Mouse (Mus musculus) hindbrain, embryonic 14.5 days (tissue): Measurements from ENCODE around the gene Foxd2. TPM values are rescaled to one million over a fixed set of nuclear protein-coding genes. Genes with fewer than 3 reads are reported as not detected.

Experiments used
- ATAC-seq: fragments of 200-750 bp; cut with Nextera tagmentation; 2 replicates; pipeline ENCODE4 v1.8.0; 2017; ENCODE audit warnings: moderate number of reproducible peaks, mild to moderate bottlenecking, moderate TSS enrichment, moderate library complexity; ENCODE audit not compliant: low FRiP score
- DNase-seq: peaks from one replicate; pipeline ENCODE4 v3.0.0-alpha.2; 2015; ENCODE audit warnings: low spot score
- H3K27ac ChIP-seq: fragments of 300-500 bp; sonication (generic); 2 replicates; pipeline ENCODE4 v1.5.1; 2014; ENCODE audit warnings: mild to moderate bottlenecking, moderate library complexity
- H3K27me3 ChIP-seq: fragments of 300-500 bp; sonication (generic); 2 replicates; pipeline ENCODE4 v1.6.1; 2014; ENCODE audit warnings: mild to moderate bottlenecking, low read length, mixed read lengths; ENCODE audit not compliant: control insufficient read depth, insufficient read depth
- H3K36me3 ChIP-seq: fragments of 300-500 bp; sonication (generic); replicated peaks from 2 replicates; pipeline ENCODE4 v1.6.1; 2014; ENCODE audit not compliant: control insufficient read depth, insufficient read depth
- H3K4me1 ChIP-seq: fragments of 300-500 bp; sonication (generic); replicated peaks from 2 replicates; pipeline ENCODE4 v1.6.1; 2014; ENCODE audit warnings: antibody characterized with exemption, low read length, mixed read lengths; ENCODE audit not compliant: control insufficient read depth, insufficient read depth
- H3K4me2 ChIP-seq: fragments of 300-500 bp; sonication (generic); replicated peaks from 2 replicates; pipeline ENCODE4 v1.6.1; 2014; ENCODE audit warnings: mild to moderate bottlenecking, moderate library complexity
- H3K4me3 ChIP-seq: fragments of 300-500 bp; sonication (generic); replicated peaks from 2 replicates; pipeline ENCODE4 v1.5.1; 2014; ENCODE audit warnings: mild to moderate bottlenecking, low read length
- H3K9ac ChIP-seq: fragments of 300-500 bp; sonication (generic); 2 replicates; pipeline ENCODE4 v1.6.1; 2014
- H3K9me3 ChIP-seq: fragments of 300-500 bp; sonication (generic); 2 replicates; pipeline ENCODE4 v1.6.1; 2016; ENCODE audit warnings: low read length; ENCODE audit not compliant: control insufficient read depth
- WGBS: fragments of 180-500 bp; shearing (Covaris S2); extraction: QIAGEN DNeasy Blood & Tissue Kit; methylation state at CpG from one replicate; pipeline ENCODE4 v1.1.7; 2014; 5-methylcytosine and 5-hydroxymethylcytosine counted together
- polyA plus RNA-seq: library from polyadenylated mRNA; unstranded; fragments of >200 nt; fragmentation: Nextera tagmentation; extraction: Ambion mirVana; gene quantifications from 2 replicates; pipeline ENCODE4 v1.2.1, GENCODE M21; 2014

Foxd2 gene
- polyA plus RNA-seq, 1 experiment from 2014 or later, result not detected

- Histone ChIP-seq H3K9me3 (no peaks in the 10 kb centered on the region), H3K9ac (no peak overlapping the region), H3K36me3 (no peaks in the 10 kb centered on the region), H3K27ac (no peak overlapping the region), H3K27me3 (peaks cover 97% of the 10 kb centered on the region), H3K4me2 (no peak overlapping the region), H3K4me3 (no peak overlapping the region), H3K4me1 (no peaks in the 10 kb centered on the region; the same call in 1 of the 2 replicates)
- ATAC-seq, result no peak
- no peak for DNase-seq
- 7% methylated on average over 10 of the region's 10 CpGs for WGBS
Observed at GRCm38 (mm10) chr4:114905969-114906680, 2.5 kb downstream of the Foxd2 start.

DNA sequence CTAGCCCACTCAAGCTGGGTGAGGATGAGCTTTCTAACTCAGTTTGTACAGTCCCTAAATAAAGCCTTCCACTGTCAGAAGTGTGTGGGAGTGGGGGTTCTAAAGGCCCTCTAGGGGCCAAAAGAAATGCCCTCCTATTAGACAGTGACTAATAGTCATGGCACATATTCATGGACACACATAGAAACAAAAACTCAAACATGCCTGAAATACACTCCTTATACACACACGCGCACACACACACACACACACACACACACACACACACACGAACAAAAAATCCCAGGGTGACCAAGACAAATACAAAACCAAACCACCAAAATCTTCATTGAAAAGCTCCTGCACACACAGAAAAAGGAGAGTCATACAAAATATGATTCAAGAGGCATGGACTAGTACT is 3.2 kb downstream of the Foxd2 start:
- no peak overlapping the region for H3K4me2 ChIP-seq
- DNase-seq (no peak), ATAC-seq (no peak)
- H3K4me1 ChIP-seq, result no peaks in the 10 kb centered on the region; the same call in 1 of the 2 replicates
- H3K4me3 ChIP-seq, result no peak overlapping the region
- H3K9me3 ChIP-seq, result no peaks in the 10 kb centered on the region
- H3K27ac ChIP-seq, result no peak overlapping the region
- H3K36me3 ChIP-seq, result no peaks in the 10 kb centered on the region
- no peak overlapping the region for H3K9ac ChIP-seq
- peaks cover 96% of the 10 kb centered on the region for H3K27me3 ChIP-seq
- 47% methylated on average over 3 of the region's 3 CpGs for WGBS

GRCm38 (mm10) chr4:114903422-114903782 is 5.3 kb downstream of the Foxd2 start:
- Histone ChIP-seq H3K4me2 (no peak overlapping the region), H3K36me3 (no peaks in the 10 kb centered on the region), H3K9me3 (no peaks in the 10 kb centered on the region), H3K4me1 (no peaks in the 10 kb centered on the region; the same call in 1 of the 2 replicates), H3K4me3 (no peak overlapping the region), H3K27me3 (peaks cover 96% of the 10 kb centered on the region), H3K9ac (no peak overlapping the region), H3K27ac (no peak overlapping the region)
- ATAC-seq, result no peak
- WGBS, result 3% methylated on average over 11 of the region's 11 CpGs
- no peak for DNase-seq

- ATAC-seq (no peak), DNase-seq (no peak)
- H3K4me3 ChIP-seq, result no peak overlapping the region
- no peaks in the 10 kb centered on the region for H3K4me1 ChIP-seq
- no peak overlapping the region for H3K27ac ChIP-seq
- H3K27me3 ChIP-seq, result peaks cover 97% of the 10 kb centered on the region
- no peaks in the 10 kb centered on the region for H3K36me3 ChIP-seq
- WGBS, result under 1% methylated on average over 39 of the region's 39 CpGs
- H3K4me2 ChIP-seq, result peak overlapping the region; percentile 3; the same call in 1 of the 2 replicates
- no peak overlapping the region for H3K9ac ChIP-seq
- no peaks in the 10 kb centered on the region for H3K9me3 ChIP-seq
Observed at GRCm38 (mm10) chr4:114902641-114903421, 5.8 kb downstream of the Foxd2 start.

GRCm38 (mm10) chr4:114901643-114902351 is 6.9 kb downstream of the Foxd2 start:
- Histone ChIP-seq H3K27me3 (peaks cover 97% of the 10 kb centered on the region), H3K4me1 (no peaks in the 10 kb centered on the region), H3K27ac (no peak overlapping the region), H3K36me3 (no peaks in the 10 kb centered on the region), H3K9ac (no peak overlapping the region), H3K4me3 (no peak overlapping the region), H3K4me2 (peak overlapping the region; percentile 3; the same call in 1 of the 2 replicates), H3K9me3 (no peaks in the 10 kb centered on the region)
- ATAC-seq, result no peak; the same call in 1 of the 2 replicates
- under 1% methylated on average over 41 of the region's 42 CpGs for WGBS
- DNase-seq, result no peak

DNA sequence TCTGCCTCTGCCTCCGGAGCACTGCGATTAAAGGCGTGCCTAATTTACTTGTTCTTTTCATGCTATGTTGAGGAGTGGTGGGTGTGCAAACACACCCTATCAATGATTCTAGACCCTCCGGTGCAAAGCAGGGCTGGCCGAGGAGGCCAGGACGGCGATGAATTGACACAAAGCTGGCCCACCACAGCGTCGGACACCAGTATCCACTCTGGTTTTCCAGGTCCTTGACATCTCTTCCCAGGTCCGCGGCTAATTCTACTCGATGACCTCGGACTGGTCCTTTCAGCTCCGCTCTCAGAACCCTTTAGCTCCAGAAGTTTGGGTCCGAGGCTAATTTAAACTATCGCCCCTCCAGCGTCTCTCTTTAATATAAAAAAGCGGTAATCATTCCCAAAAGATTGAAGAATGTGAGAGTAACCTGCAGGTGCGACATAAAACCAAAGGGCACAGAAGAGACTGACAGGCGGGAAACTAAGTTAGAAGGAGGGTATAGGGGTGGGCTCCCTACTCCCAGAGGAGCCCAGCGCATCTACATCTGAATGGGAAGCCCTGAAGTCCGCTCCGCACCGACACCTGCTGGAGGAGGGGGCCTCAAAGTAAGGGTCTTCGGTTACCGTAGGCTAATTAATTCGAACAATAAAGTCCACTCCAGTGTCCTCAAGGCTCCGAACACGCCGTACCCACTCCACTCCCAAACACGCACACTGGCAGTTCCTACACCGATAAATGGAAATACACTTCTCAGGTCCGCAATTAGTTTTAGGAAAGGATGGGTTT is 7.6 kb downstream of the Foxd2 start:
- Histone ChIP-seq H3K4me1 (no peaks in the 10 kb centered on the region), H3K36me3 (no peaks in the 10 kb centered on the region), H3K9ac (no peak overlapping the region), H3K27me3 (peaks cover 94% of the 10 kb centered on the region), H3K4me2 (no peak overlapping the region), H3K4me3 (no peak overlapping the region), H3K27ac (no peak overlapping the region), H3K9me3 (no peaks in the 10 kb centered on the region)
- ATAC-seq, result no peak
- no peak for DNase-seq
- 2% methylated on average over 33 of the region's 33 CpGs for WGBS

GRCm38 (mm10) chr4:114899885-114900284 is 8.8 kb downstream of the Foxd2 start:
- Histone ChIP-seq H3K27me3 (peaks cover 82% of the 10 kb centered on the region), H3K36me3 (no peaks in the 10 kb centered on the region), H3K27ac (no peak overlapping the region), H3K4me1 (no peaks in the 10 kb centered on the region), H3K4me2 (no peak overlapping the region), H3K9me3 (no peaks in the 10 kb centered on the region), H3K4me3 (no peak overlapping the region), H3K9ac (no peak overlapping the region)
- no peak for DNase-seq
- 7% methylated on average over 3 of the region's 3 CpGs for WGBS
- ATAC-seq, result no peak

DNA sequence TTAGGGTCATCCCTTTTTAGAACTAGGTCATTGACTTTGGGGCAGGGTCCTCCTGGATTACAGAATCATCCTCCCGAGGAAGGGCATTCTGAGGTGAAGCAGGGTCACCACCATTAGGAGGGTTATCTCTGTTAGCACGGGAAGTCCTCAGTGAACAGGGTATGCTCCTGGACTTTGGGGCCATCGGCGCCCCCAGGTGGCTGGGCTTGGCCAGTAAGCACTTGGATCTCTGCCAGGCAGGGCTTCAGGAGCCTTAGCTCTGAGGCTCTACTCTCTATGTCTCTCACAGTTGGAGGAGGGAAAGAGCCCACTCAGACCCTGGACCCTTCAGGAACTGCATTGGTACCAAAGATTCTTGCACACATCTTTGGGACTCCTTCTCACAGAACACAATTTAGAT is 10.8 kb downstream of the Foxd2 start:
- Histone ChIP-seq H3K27ac (no peak overlapping the region), H3K4me2 (no peak overlapping the region), H3K9ac (no peak overlapping the region), H3K9me3 (no peaks in the 10 kb centered on the region), H3K36me3 (no peaks in the 10 kb centered on the region), H3K4me3 (no peak overlapping the region), H3K27me3 (peaks cover 62% of the 10 kb centered on the region), H3K4me1 (no peaks in the 10 kb centered on the region)
- WGBS, result 16% methylated on average over 4 of the region's 4 CpGs
- DNase-seq, result no peak
- no peak for ATAC-seq
